Comparison of ENCODE assay signal across 8 mouse cellular contexts in genomic region chr7:28766910-28767309, GRCm38 (mm10). TPM values are rescaled to one million over a fixed set of nuclear protein-coding genes. Genes with fewer than 3 reads are reported as not detected.
DNase-seq lines count a peak whose midpoint lies in the region; ATAC-seq and TF ChIP-seq lines count a peak whose summit lies in the region.

No protein-coding gene starts in this region.

- DNase-seq in heart, postnatal 10 days, result no peak
- no peak for DNase-seq in G1E (ENCODE audit: low spot score)
- DNase-seq in forebrain, embryonic 14.5 days (ENCODE audit: low spot score), result peak; percentile 39
- no peak for DNase-seq in liver, postnatal 0 days
- no peak for DNase-seq in cerebellum, postnatal 36 days
- no peak for DNase-seq in cerebellum, adult 18-20 months
- DNase-seq in adrenal gland, adult 8-10 months, result no peak

- H3K4me3 ChIP-seq in heart, embryonic 16.5 days (ENCODE audit: low read length), result peak overlapping the region; percentile 90
- peak overlapping the region; percentile 89 for H3K4me3 ChIP-seq in G1E (ENCODE audit: low read depth, low read length)
- H3K4me3 ChIP-seq in forebrain, embryonic 14.5 days (ENCODE audit: low read depth, low read length), result peak overlapping the region; percentile 71
- H3K4me3 ChIP-seq in liver, postnatal 0 days (ENCODE audit: low read depth, low read length), result peak overlapping the region; percentile 73

- TF ChIP-seq CTCF in G1E (IDR thresholded peaks at IDR 0.05; ENCODE audit: low read depth, low read length), result no peak
- TF ChIP-seq CTCF in liver, postnatal 0 days (IDR thresholded peaks at IDR 0.05; ENCODE audit: low read depth), result no peak

- H3K9me3 ChIP-seq in heart, embryonic 16.5 days (replicated peaks; ENCODE audit: control insufficient read depth, low read length), result no peaks in the 10 kb centered on the region
- H3K9me3 ChIP-seq in G1E (replicated peaks), result no peaks in the 10 kb centered on the region
- H3K9me3 ChIP-seq in forebrain, embryonic 14.5 days (replicated peaks; ENCODE audit: control insufficient read depth, low read length), result no peaks in the 10 kb centered on the region
- no peaks in the 10 kb centered on the region for H3K9me3 ChIP-seq in liver, postnatal 0 days (ENCODE audit: low read length)

- intact Hi-C loops in heart, postnatal 10 days (cut with DNase I), result no loop called here

- H3K36me3 ChIP-seq in heart, embryonic 16.5 days (ENCODE audit: control insufficient read depth, insufficient read depth), result peaks cover 4% of the 10 kb centered on the region; the same call in 1 of the 2 replicates
- H3K36me3 ChIP-seq in G1E (replicated peaks), result peaks cover 34% of the 10 kb centered on the region
- H3K36me3 ChIP-seq in forebrain, embryonic 14.5 days (ENCODE audit: control insufficient read depth, insufficient read depth, low read length), result peaks cover 3% of the 10 kb centered on the region
- peaks cover 4% of the 10 kb centered on the region for H3K36me3 ChIP-seq in liver, postnatal 0 days (replicated peaks; ENCODE audit: insufficient read depth, low read length)

- H3K9ac ChIP-seq in heart, embryonic 16.5 days (ENCODE audit: low read length), result peak overlapping the region; percentile 87
- peak overlapping the region; percentile 74 for H3K9ac ChIP-seq in forebrain, embryonic 14.5 days (ENCODE audit: low read length)
- H3K9ac ChIP-seq in liver, postnatal 0 days (replicated peaks), result peak overlapping the region; percentile 73

- H3K27me3 ChIP-seq in heart, embryonic 16.5 days (ENCODE audit: control insufficient read depth, insufficient read depth, low read length), result no peaks in the 10 kb centered on the region
- no peaks in the 10 kb centered on the region for H3K27me3 ChIP-seq in G1E (ENCODE audit: insufficient read depth, low read length)
- no peaks in the 10 kb centered on the region for H3K27me3 ChIP-seq in forebrain, embryonic 14.5 days (replicated peaks; ENCODE audit: control insufficient read depth, insufficient read depth, low read length)
- no peaks in the 10 kb centered on the region for H3K27me3 ChIP-seq in liver, postnatal 0 days (ENCODE audit: insufficient read depth, low read length)

- no peak for ATAC-seq in heart, embryonic 16.5 days (replicated peaks; ENCODE audit: extremely low read depth, insufficient read depth, low FRiP score)
- ATAC-seq in G1E (ENCODE audit: extremely low read depth, insufficient number of reproducible peaks, low FRiP score, poor library complexity, severe bottlenecking), result no peak
- peak; percentile 9; the same call in 1 of the 2 replicates for ATAC-seq in forebrain, embryonic 14.5 days
- no peak for ATAC-seq in liver, postnatal 0 days

- 5% methylated on average over 14 of the region's 14 CpGs for WGBS in heart, embryonic 16.5 days
- WGBS in forebrain, embryonic 14.5 days, result 4% methylated on average over 14 of the region's 14 CpGs
- WGBS in liver, postnatal 0 days (ENCODE audit: insufficient replicate concordance), result 9% methylated on average over 14 of the region's 14 CpGs

- no peak for TF ChIP-seq EP300 in liver, postnatal 0 days (IDR thresholded peaks at IDR 0.05; ENCODE audit: low read depth)

- H3K4me1 ChIP-seq in heart, embryonic 16.5 days (ENCODE audit: control insufficient read depth, insufficient read depth, low read length), result peaks cover 15% of the 10 kb centered on the region
- H3K4me1 ChIP-seq in G1E (ENCODE audit: insufficient read depth, low read depth, low read length), result peaks cover 44% of the 10 kb centered on the region
- H3K4me1 ChIP-seq in forebrain, embryonic 14.5 days (ENCODE audit: control insufficient read depth, insufficient read depth, low read length), result peaks cover 14% of the 10 kb centered on the region
- H3K4me1 ChIP-seq in liver, postnatal 0 days (ENCODE audit: insufficient read depth), result peaks cover 23% of the 10 kb centered on the region

- H3K4me2 ChIP-seq in heart, embryonic 16.5 days (ENCODE audit: low read depth, low read length), result peak overlapping the region; percentile 66
- peak overlapping the region; percentile 70 for H3K4me2 ChIP-seq in forebrain, embryonic 14.5 days (ENCODE audit: low read length)
- peak overlapping the region; percentile 89 for H3K4me2 ChIP-seq in liver, postnatal 0 days (ENCODE audit: low read depth, low read length)

- 0 out of 2 replicates have a peak overlapping the region, but pooled peaks have one; percentile 25 for H3K27ac ChIP-seq in heart, embryonic 16.5 days (ENCODE audit: low read length)
- no peak overlapping the region for H3K27ac ChIP-seq in forebrain, embryonic 14.5 days (ENCODE audit: low read depth, low read length)
- no peak overlapping the region for H3K27ac ChIP-seq in liver, postnatal 0 days (ENCODE audit: low read depth)

RNA-seq across cellular contexts. Expression of gene Sirt2, which starts 0.4 kb away (rescaled TPM):
- 60.4 and 65.1 TPM in 2 replicates for polyA plus RNA-seq in heart, embryonic 16.5 days (2015; fragmentation: Nextera tagmentation; extraction: Ambion mirVana)
- total RNA-seq in heart, postnatal 10 days (2021), result 10 to 100 TPM; 70.7 to 76.3 TPM
- total RNA-seq in G1E (2014; fragmentation: Nextera tagmentation), result 50.1 and 60.0 TPM in 2 replicates
- total RNA-seq in G1E (2017), result 34.1 and 36.4 TPM in 2 replicates
- polyA plus RNA-seq in G1E (2012), result 103 and 114 TPM in 2 replicates
- 110 and 115 TPM in 2 replicates for polyA plus RNA-seq in forebrain, embryonic 14.5 days (2014; fragmentation: Nextera tagmentation; extraction: Ambion mirVana)
- polyA plus RNA-seq in liver, postnatal 0 days (2015; fragmentation: Nextera tagmentation; extraction: Ambion mirVana), result 20.5 and 22.7 TPM in 2 replicates
- total RNA-seq in adrenal gland, adult 8-10 months (2022), result 10 to 100 TPM; 73.9 to 96.2 (median 84.3) TPM

RNA-seq across cellular contexts. Expression of gene Nfkbib, which starts 0.4 kb away (rescaled TPM):
- 34.7 and 41.0 TPM in 2 replicates for polyA plus RNA-seq in heart, embryonic 16.5 days (2015; fragmentation: Nextera tagmentation; extraction: Ambion mirVana)
- 10 to 100 TPM; 15.4 to 16.1 TPM for total RNA-seq in heart, postnatal 10 days (2021)
- total RNA-seq in G1E (2014; fragmentation: Nextera tagmentation) (21.1 and 30.4 TPM in 2 replicates), G1E (2017) (9.5 and 10.7 TPM in 2 replicates)
- polyA plus RNA-seq in G1E (2012), result 109 and 136 TPM in 2 replicates
- 61.0 and 62.4 TPM in 2 replicates for polyA plus RNA-seq in forebrain, embryonic 14.5 days (2014; fragmentation: Nextera tagmentation; extraction: Ambion mirVana)
- 25.1 and 26.9 TPM in 2 replicates for polyA plus RNA-seq in liver, postnatal 0 days (2015; fragmentation: Nextera tagmentation; extraction: Ambion mirVana)
- 10 to 100 TPM; 32.0 to 52.2 (median 39.6) TPM for total RNA-seq in adrenal gland, adult 8-10 months (2022)

RNA-seq across cellular contexts. Expression of gene Ccer2, which starts 10.9 kb away (rescaled TPM):
- not detected in 2 replicates for polyA plus RNA-seq in heart, embryonic 16.5 days (2015; fragmentation: Nextera tagmentation; extraction: Ambion mirVana)
- total RNA-seq in heart, postnatal 10 days (2021), result not detected
- total RNA-seq in G1E (2014; fragmentation: Nextera tagmentation) (not detected in 2 replicates), G1E (2017) (not detected in 2 replicates)
- polyA plus RNA-seq in G1E (2012), result not detected in 2 replicates
- polyA plus RNA-seq in forebrain, embryonic 14.5 days (2014; fragmentation: Nextera tagmentation; extraction: Ambion mirVana), result not detected in 2 replicates
- polyA plus RNA-seq in liver, postnatal 0 days (2015; fragmentation: Nextera tagmentation; extraction: Ambion mirVana), result not detected in 2 replicates
- not detected for total RNA-seq in adrenal gland, adult 8-10 months (2022)

RNA-seq across cellular contexts. Expression of gene Rinl, which starts 21.9 kb away (rescaled TPM):
- polyA plus RNA-seq in heart, embryonic 16.5 days (2015; fragmentation: Nextera tagmentation; extraction: Ambion mirVana), result 5.8 and 11.1 TPM in 2 replicates
- 1 to 10 TPM; 2.1 to 2.2 TPM for total RNA-seq in heart, postnatal 10 days (2021)
- total RNA-seq in G1E (2014; fragmentation: Nextera tagmentation), result 1.8 TPM in 1 of 2 replicates, not detected in the other
- total RNA-seq in G1E (2017), result 1.2 and 1.4 TPM in 2 replicates
- polyA plus RNA-seq in G1E (2012), result 1.4 and 1.8 TPM in 2 replicates
- 1.3 and 1.5 TPM in 2 replicates for polyA plus RNA-seq in forebrain, embryonic 14.5 days (2014; fragmentation: Nextera tagmentation; extraction: Ambion mirVana)
- polyA plus RNA-seq in liver, postnatal 0 days (2015; fragmentation: Nextera tagmentation; extraction: Ambion mirVana), result 7.2 and 7.6 TPM in 2 replicates
- total RNA-seq in adrenal gland, adult 8-10 months (2022), result 1 to 10 TPM; 1.9 to 4.4 (median 2.8) TPM

RNA-seq across cellular contexts. Expression of gene Sars2, which starts 25.1 kb away (rescaled TPM):
- polyA plus RNA-seq in heart, embryonic 16.5 days (2015; fragmentation: Nextera tagmentation; extraction: Ambion mirVana), result 20.8 and 21.4 TPM in 2 replicates
- total RNA-seq in heart, postnatal 10 days (2021), result 10 to 100 TPM; 15.6 to 16.4 TPM
- total RNA-seq in G1E (2014; fragmentation: Nextera tagmentation) (10.1 and 17.1 TPM in 2 replicates), G1E (2017) (9.1 and 10.0 TPM in 2 replicates)
- polyA plus RNA-seq in G1E (2012), result 33.4 and 41.5 TPM in 2 replicates
- 17.6 and 17.7 TPM in 2 replicates for polyA plus RNA-seq in forebrain, embryonic 14.5 days (2014; fragmentation: Nextera tagmentation; extraction: Ambion mirVana)
- 7.9 and 8.5 TPM in 2 replicates for polyA plus RNA-seq in liver, postnatal 0 days (2015; fragmentation: Nextera tagmentation; extraction: Ambion mirVana)
- 10 to 100 TPM; 18.0 to 26.2 (median 20.3) TPM for total RNA-seq in adrenal gland, adult 8-10 months (2022)
